13 mouse cellular contexts compared by ENCODE assay signal in genomic region chr4:142970040-142970439, GRCm38 (mm10).
A peak's percentile ranks its signal among the peaks of the same experiment; 100 is the strongest.
DNase-seq lines count a peak whose midpoint lies in the region.
"Had no signal": no experiment of that assay in that cellular context is flagged by ENCODE, and none has a peak within 500 bp of the region (broad histone marks: within the 10 kb centered on the region; RNA-seq: fewer than 3 reads in every experiment).

No protein-coding gene starts in this region.

- peak; percentile 27 for DNase-seq in layer of hippocampus, adult 11-12 months (ENCODE audit: low spot score)
- no peak for DNase-seq in layer of hippocampus, adult 9-10 months (ENCODE audit: low spot score)
- peak; percentile 24 for DNase-seq in cerebellum, adult 9-10 months
- peak; percentile 74 to 76 for DNase-seq in cerebellum, postnatal 10 days
- peak; percentile 9 for DNase-seq in gastrocnemius, postnatal 25 days
- DNase-seq in embryo, embryonic 10 days (ENCODE audit: low spot score): no peak
- no peak for DNase-seq in testis, postnatal 14 days (ENCODE audit: low spot score)
- DNase-seq: adrenal gland, postnatal 10 days; kidney, adult 11 months; kidney, postnatal 36 days; lung, adult 18-20 months; lung, postnatal 10 days; retina, postnatal 1 day had no signal

Comparison
In these comparisons a context has a peak if more than half of its experiments do, and no peak if none do; other contexts are left out.
1. DNase-seq: peak in layer of hippocampus, adult 11-12 months (single experiment), cerebellum, adult 9-10 months (single experiment), cerebellum, postnatal 10 days (2 of 2) and gastrocnemius, postnatal 25 days (single experiment); none in layer of hippocampus, adult 9-10 months (single experiment), embryo, embryonic 10 days (single experiment) and testis, postnatal 14 days (single experiment).